Mouse (Mus musculus) heart, postnatal 25 days (tissue): ENCODE results near the gene Sgk1. TPM values are rescaled to one million over a fixed set of nuclear protein-coding genes. Genes with fewer than 3 reads are reported as not detected.
"Not testable (repeated sequence)": the region's sequence is repeated elsewhere in the genome, so short reads cannot be mapped to it uniquely, and the experiment has no call there.

Experiments
- DNase-seq: peaks from one replicate; pipeline ENCODE4 v3.0.0; 2022; ENCODE audit warnings: low spot score
- intact Hi-C: fragments of 180-260 bp; cut with DNase I; formaldehyde crosslinking; loops from one replicate; pipeline ENCODE4 v1.15.1; 2025
- total RNA-seq, 2 experiments: library from RNA; stranded (reverse); gene quantifications; 2 replicates each; pipeline ENCODE4 v1.2.3; 2021

Gene Sgk1
- total RNA-seq, 2 experiments from 2014 or later, result 46.0 to 51.8 TPM

DNA sequence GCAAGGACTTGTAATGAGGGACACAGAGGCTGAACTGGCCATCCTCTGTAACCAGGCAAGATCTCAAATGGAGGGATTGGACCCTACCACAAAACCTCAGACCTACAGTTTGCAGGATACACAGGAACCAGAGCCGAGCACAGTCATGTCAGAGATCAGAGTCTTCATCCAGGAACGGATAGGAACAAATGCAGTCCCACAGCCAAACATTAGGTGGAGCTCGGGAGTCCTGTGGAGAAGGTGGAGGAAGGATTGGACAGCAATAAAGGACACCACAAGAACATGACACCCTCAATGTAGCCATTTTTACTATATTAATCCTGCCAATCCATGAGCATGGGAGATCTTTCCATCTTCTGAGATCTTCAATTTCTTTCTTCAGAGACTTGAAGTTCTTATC is 154.3 kb downstream of the Sgk1 start:
- intact Hi-C loops, result loop anchor here (2.0 to 10.0 kb wide), 3 partner anchors 127 to 541 kb away; no protein-coding TSS in a partner anchor

More for the DNA sequence above, 154.3 kb downstream of the Sgk1 start:
- DNase-seq, result not testable (repeated sequence)

Other genes starting within 250 kb of the Sgk1 start
- gene 4930444G20Rik, start 185.9 kb downstream of the Sgk1 start, total RNA-seq, result not detected